Mouse (Mus musculus) embryonic fibroblast, embryonic 13.5 days (primary cell): ENCODE data around the gene Usp28.

ENCODE experiments used
- CTCF ChIP-seq: IDR thresholded peaks from 2 replicates; pipeline ENCODE4 v1.5.1; 2011; ENCODE audit warnings: mild to moderate bottlenecking, control low read depth, low read length, moderate library complexity, borderline replicate concordance; ENCODE audit not compliant: insufficient read depth
- POLR2A ChIP-seq: IDR thresholded peaks from 2 replicates; pipeline ENCODE4 v1.6.1; 2011; ENCODE audit warnings: low read depth, mild to moderate bottlenecking, control low read depth, low read length, moderate library complexity

GRCm38 (mm10) chr9:49024529-49024928 lies 39.4 kb downstream of the Usp28 start:
- TF ChIP-seq CTCF (no peak), POLR2A (no peak)
